Mouse (Mus musculus): ENCODE measurements around the gene Gm3417.
"Not testable (repeated sequence)": the region's sequence is repeated elsewhere in the genome, so short reads cannot be mapped to it uniquely, and the experiment has no call there.

Gm3417 gene

DNA sequence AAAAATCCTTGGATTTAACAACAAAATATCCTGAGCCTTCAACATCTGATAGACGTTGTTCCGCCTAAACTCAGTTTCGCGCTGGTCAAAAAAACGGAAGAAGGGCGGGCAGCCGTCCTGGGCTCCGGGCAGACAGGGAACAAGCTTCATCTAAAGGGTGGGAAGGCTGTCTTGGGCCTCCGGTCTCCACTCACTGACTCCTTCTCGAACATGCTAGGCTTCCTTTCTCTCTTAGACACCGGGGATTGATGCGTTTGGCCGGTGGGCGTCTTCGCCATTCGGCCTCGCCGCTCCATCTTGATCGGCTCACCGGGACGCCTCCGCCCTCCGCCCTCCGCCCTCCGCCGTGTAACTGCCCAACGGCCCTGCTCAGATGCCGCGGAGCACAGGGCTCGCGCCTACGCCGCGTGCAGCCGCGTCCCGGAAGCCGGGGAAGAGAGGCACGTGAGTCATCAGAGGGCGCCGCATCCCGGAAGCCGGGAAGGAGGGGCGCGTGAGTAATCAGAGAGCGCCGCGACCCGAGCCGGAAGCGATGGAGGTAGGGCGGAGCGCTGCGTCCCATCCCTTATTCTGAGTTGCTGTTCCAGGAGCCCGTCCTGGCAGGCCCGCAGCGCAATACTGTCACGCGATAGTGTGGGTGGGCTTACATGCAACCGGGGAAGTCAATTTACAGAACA lies at the start of gene Gm3417, which contains the start of gene 9030025P20Rik:
Gene Gm3417 (minus strand): TSS at position 429 of the 677 bp plus-strand sequence.
Gene 9030025P20Rik (plus strand): TSS at position 107 of the 677 bp plus-strand sequence.
- DNase-seq = not testable (repeated sequence)

DNA sequence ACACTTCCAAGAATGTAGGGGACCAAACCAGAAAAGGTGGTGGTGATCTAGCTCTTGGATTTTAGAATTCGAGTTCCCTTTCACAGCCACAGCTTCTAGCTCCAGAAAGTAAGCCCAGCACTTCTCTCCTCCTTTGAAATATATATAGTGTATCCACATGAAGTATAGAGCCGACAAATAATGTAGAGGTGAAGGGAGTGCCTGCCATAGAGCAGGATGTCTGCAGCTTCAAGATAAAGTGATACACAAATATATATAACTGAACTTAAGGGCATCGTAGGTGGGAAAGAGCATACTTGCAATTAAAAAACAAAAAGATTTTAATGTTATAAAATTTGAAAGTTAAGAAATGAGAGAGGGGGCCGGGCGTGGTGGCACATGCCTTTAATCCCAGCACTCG lies 46.9 kb upstream of the Gm3417 start:
- DNase-seq = not testable (repeated sequence)

DNA sequence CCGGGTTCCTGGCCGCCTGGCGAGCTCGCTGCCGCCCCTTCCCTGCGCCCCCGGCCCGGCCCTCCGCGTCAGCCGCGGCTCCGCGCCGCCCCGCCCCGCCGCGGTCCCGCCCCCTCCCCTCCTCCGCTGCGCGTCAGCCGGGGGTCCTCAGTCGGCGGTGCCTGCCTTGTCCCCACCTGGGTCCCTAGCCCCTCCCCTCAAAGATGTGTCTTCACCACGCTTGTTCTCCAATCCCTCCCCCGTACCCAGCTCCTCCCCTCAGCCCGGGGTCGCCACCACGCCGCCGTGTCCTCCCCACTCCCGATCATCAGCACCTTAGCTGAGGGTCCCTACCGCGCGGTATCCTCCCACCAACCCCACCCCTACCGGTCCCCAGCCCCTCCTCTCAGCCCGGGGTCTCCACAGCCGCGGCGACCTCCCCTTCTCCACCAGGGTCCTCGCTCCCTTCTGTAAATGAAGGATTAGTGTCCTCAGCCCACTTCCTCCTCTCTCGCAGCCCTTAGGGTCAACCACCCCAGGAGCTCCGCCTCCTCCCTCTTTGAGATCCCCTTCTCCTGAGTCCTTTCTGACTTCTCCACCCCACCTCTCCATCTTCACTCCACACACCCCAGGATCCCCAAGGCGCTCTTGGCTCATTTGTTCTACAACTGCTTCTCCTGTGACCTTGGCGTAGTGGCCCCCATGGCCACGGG lies 46.1 kb upstream of the Gm3417 start:
- not testable (repeated sequence) for DNase-seq

DNA sequence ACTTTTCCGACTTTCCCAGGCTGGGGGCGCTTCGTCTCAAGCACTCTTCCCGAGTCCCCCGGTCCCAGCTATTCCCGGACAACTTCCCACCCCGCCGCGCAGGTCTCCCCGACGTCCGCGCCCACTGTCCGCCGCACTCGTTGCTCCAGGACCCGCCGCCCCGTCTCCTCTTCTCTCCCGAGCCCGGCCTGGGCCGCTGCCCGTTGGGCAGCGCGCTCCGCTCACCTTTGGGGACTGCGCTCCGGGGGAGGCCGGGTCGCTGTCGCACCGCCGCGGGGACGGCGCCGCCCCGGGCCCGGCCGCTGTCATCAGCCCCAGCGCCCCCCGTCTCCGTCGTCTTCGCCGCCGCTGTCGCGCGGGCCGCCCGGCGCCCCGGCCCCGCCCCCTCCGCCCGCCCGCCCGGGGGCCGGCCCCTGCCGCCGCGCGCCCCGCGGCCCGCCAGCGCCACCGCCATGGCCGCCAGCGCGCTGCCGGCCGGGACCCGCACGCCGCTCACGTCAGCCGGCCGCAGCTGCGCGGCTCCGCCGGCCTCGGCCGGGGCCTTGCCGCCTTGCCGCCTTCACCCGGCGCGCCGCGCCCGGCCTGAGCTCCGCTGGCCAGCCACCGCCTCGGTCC lies 45.4 kb upstream of the Gm3417 start:
- not testable (repeated sequence) for DNase-seq

DNA sequence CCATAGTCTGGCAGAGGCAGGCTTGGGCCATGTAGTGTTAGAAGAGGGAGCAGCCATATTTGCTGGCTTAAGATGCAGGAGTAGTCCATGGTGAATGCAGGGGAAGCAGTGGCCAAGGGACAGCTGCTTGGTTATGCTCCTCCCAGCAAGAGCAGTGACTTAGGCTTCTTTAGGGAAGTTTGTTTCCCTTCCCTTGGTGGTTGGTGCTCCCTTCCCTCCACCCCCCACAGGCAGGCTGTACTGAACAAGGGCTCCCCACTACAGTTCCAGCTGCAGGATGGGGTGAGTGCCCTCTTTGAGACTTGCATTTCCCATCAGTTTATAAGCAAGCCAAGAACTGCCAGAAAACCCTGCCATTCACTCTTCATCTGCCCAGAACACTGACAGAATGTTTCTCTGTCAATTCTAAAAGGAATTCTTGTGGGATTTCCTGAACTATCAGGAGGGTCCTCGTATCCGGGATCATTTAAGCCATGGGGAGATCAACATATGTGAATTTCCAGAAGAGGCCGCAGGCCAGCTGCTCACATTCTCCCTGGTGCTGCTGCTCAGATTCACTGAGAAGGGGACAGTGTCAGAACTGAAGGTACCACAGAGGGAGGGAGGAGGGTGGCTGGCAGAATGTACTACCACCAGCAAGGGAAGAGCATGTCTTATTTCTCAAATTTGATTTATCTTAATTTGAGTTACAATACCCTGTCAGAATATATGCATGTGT lies 43.1 kb upstream of the Gm3417 start:
- DNase-seq = peak; percentile 29

DNA sequence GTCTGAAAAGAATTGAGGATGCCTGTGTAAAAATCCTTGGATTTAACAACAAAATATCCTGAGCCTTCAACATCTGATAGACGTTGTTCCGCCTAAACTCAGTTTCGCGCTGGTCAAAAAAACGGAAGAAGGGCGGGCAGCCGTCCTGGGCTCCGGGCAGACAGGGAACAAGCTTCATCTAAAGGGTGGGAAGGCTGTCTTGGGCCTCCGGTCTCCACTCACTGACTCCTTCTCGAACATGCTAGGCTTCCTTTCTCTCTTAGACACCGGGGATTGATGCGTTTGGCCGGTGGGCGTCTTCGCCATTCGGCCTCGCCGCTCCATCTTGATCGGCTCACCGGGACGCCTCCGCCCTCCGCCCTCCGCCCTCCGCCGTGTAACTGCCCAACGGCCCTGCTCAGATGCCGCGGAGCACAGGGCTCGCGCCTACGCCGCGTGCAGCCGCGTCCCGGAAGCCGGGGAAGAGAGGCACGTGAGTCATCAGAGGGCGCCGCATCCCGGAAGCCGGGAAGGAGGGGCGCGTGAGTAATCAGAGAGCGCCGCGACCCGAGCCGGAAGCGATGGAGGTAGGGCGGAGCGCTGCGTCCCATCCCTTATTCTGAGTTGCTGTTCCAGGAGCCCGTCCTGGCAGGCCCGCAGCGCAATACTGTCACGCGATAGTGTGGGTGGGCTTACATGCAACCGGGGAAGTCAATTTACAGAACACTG lies 31.3 kb upstream of the Gm3417 start, which contains the start of gene Gm3435:
Gene Gm3435 (plus strand): TSS at position 471 of the 708 bp plus-strand sequence.
- DNase-seq = not testable (repeated sequence)

DNA sequence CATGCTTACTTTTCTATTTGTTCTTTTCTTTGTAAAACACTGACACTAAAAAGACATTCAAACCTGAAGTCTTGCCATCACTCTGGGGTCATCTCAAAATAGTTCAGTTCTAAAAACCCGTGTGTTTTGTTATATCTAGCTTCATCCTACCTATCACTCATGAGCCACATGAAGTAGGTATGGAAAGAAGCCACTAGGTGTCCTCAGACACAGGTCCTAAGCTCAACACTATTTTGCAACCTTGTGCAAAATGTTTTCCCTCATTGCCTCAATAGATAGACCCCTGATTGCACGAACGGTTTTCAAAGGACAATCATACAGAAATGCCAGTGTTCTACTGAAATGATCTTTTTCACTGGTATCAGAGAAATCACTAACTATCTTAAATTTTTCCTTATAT lies 30.5 kb upstream of the Gm3417 start:
- DNase-seq = not testable (repeated sequence)

DNA sequence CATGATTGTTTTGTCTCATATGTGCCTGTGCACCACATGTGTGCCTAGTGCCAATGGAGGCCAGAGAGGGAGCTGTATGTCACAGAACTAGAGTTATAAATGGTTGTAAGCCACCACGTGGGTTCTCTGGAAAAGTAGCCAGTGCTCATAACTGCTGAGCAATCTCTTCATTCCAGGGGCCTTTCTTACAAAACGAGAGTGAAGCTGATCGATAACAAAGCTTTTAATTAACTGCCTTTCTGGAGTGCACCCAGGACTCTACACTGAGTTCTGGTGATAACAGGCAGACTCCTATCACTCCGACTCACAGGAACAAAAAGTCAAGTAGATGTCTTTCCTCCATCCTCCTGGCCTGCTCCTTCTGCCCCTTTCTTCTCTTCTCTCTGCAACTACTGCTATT lies 21.5 kb upstream of the Gm3417 start:
- not testable (repeated sequence) for DNase-seq

DNA sequence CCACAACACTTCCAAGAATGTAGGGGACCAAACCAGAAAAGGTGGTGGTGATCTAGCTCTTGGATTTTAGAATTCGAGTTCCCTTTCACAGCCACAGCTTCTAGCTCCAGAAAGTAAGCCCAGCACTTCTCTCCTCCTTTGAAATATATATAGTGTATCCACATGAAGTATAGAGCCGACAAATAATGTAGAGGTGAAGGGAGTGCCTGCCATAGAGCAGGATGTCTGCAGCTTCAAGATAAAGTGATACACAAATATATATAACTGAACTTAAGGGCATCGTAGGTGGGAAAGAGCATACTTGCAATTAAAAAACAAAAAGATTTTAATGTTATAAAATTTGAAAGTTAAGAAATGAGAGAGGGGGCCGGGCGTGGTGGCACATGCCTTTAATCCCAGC lies 15.6 kb upstream of the Gm3417 start:
- DNase-seq = not testable (repeated sequence)

DNA sequence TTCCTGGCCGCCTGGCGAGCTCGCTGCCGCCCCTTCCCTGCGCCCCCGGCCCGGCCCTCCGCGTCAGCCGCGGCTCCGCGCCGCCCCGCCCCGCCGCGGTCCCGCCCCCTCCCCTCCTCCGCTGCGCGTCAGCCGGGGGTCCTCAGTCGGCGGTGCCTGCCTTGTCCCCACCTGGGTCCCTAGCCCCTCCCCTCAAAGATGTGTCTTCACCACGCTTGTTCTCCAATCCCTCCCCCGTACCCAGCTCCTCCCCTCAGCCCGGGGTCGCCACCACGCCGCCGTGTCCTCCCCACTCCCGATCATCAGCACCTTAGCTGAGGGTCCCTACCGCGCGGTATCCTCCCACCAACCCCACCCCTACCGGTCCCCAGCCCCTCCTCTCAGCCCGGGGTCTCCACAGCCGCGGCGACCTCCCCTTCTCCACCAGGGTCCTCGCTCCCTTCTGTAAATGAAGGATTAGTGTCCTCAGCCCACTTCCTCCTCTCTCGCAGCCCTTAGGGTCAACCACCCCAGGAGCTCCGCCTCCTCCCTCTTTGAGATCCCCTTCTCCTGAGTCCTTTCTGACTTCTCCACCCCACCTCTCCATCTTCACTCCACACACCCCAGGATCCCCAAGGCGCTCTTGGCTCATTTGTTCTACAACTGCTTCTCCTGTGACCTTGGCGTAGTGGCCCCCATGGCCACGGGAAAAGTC lies 14.7 kb upstream of the Gm3417 start:
- not testable (repeated sequence) for DNase-seq

DNA sequence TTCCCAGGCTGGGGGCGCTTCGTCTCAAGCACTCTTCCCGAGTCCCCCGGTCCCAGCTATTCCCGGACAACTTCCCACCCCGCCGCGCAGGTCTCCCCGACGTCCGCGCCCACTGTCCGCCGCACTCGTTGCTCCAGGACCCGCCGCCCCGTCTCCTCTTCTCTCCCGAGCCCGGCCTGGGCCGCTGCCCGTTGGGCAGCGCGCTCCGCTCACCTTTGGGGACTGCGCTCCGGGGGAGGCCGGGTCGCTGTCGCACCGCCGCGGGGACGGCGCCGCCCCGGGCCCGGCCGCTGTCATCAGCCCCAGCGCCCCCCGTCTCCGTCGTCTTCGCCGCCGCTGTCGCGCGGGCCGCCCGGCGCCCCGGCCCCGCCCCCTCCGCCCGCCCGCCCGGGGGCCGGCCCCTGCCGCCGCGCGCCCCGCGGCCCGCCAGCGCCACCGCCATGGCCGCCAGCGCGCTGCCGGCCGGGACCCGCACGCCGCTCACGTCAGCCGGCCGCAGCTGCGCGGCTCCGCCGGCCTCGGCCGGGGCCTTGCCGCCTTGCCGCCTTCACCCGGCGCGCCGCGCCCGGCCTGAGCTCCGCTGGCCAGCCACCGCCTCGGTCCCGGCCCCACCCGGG lies 14.0 kb upstream of the Gm3417 start:
- not testable (repeated sequence) for DNase-seq

DNA sequence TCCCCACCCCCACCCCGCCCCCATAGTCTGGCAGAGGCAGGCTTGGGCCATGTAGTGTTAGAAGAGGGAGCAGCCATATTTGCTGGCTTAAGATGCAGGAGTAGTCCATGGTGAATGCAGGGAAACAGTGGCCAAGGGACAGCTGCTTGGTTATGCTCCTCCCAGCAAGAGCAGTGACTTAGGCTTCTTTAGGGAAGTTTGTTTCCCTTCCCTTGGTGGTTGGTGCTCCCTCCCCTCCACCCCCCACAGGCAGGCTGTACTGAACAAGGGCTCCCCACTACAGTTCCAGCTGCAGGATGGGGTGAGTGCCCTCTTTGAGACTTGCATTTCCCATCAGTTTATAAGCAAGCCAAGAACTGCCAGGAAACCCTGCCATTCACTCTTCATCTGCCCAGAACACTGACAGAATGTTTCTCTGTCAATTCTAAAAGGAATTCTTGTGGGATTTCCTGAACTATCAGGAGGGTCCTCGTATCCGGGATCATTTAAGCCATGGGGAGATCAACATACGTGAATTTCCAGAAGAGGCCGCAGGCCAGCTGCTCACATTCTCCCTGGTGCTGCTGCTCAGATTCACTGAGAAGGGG lies 11.6 kb upstream of the Gm3417 start:
- DNase-seq = not testable (repeated sequence)

DNA sequence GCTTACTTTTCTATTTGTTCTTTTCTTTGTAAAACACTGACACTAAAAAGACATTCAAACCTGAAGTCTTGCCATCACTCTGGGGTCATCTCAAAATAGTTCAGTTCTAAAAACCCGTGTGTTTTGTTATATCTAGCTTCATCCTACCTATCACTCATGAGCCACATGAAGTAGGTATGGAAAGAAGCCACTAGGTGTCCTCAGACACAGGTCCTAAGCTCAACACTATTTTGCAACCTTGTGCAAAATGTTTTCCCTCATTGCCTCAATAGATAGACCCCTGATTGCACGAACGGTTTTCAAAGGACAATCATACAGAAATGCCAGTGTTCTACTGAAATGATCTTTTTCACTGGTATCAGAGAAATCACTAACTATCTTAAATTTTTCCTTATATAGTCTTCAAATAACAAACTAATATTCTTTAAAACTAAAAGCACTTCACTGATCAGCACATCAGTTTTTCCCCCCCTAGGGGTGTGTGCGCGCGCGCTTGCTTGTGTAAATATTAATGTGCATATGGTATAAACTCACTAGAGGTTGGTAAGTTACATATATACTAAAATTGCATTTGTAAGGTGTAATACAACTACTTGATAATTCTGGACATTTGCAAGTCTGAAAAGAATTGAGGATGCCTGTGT lies 750 bp downstream of the Gm3417 start:
- DNase-seq = not testable (repeated sequence)

DNA sequence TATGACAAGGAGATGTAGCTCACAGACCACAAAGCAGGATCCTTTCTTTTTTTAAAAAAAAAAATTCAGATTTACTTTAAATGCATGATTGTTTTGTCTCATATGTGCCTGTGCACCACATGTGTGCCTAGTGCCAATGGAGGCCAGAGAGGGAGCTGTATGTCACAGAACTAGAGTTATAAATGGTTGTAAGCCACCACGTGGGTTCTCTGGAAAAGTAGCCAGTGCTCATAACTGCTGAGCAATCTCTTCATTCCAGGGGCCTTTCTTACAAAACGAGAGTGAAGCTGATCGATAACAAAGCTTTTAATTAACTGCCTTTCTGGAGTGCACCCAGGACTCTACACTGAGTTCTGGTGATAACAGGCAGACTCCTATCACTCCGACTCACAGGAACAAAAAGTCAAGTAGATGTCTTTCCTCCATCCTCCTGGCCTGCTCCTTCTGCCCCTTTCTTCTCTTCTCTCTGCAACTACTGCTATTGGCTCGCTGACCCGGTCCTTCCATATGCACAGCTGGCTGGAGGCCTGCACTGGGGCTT lies 10.1 kb downstream of the Gm3417 start:
- not testable (repeated sequence) for DNase-seq

DNA sequence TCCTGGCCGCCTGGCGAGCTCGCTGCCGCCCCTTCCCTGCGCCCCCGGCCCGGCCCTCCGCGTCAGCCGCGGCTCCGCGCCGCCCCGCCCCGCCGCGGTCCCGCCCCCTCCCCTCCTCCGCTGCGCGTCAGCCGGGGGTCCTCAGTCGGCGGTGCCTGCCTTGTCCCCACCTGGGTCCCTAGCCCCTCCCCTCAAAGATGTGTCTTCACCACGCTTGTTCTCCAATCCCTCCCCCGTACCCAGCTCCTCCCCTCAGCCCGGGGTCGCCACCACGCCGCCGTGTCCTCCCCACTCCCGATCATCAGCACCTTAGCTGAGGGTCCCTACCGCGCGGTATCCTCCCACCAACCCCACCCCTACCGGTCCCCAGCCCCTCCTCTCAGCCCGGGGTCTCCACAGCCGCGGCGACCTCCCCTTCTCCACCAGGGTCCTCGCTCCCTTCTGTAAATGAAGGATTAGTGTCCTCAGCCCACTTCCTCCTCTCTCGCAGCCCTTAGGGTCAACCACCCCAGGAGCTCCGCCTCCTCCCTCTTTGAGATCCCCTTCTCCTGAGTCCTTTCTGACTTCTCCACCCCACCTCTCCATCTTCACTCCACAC lies 16.9 kb downstream of the Gm3417 start:
- not testable (repeated sequence) for DNase-seq

DNA sequence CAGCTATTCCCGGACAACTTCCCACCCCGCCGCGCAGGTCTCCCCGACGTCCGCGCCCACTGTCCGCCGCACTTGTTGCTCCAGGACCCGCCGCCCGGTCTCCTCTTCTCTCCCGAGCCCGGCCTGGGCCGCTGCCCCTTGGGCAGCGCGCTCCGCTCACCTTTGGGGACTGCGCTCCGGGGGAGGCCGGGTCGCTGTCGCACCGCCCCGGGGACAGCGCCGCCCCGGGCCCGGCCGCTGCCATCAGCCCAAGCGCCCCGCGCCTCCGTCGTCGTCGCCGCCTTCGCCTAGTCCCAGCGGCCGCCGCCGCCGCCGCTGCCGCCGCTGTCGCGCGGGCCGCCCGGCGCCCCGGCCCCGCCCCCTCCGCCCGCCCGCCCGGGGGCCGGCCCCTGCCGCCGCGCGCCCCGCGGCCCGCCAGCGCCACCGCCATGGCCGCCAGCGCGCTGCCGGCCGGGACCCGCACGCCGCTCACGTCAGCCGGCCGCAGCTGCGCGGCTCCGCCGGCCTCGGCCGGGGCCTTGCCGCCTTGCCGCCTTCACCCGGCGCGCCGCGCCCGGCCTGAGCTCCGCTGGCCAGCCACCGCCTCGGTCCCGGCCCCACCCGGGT lies 17.5 kb downstream of the Gm3417 start, which contains the start of gene Phf10:
Gene Phf10 (minus strand): TSS at position 323 of the 606 bp plus-strand sequence.
- peak; percentile 13 for DNase-seq

DNA sequence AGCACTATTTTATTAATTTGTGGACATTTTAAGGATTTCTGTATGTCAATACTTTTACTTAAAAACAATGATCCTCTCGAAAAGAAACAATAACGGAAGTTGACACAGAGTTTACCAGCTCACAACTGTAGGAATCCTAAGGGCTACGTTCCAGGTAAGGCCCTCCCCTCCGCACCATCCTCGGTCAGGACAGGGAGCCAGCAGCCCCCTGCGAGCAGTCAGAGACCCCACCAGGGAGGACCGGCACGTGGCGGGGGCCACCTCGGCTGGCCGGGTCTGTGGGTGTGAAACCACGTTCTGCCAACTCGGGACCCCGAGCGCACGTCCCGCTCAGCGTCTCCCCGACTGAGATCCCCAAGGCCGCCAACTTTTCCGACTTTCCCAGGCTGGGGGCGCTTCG lies 18.1 kb downstream of the Gm3417 start:
- no peak for DNase-seq

DNA sequence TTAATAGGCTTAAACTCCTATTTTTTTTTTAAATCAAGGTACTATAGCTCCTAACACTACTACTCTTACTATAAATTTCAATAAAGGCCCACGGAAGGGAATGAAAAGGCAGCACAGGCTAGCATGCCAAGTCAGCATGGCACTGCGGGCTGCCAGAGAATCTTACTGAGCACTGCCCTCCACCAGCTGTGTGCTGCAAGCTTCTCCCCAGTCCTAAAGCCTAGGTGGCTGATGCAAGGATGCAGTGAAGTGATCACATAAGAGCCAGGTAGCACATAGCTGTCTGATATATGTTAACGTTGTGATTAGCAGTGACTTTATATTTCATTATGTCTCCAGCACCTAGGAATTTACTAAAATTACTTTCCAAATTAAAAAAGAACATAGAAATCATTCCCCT lies 18.6 kb downstream of the Gm3417 start:
- no peak for DNase-seq
